Mouse (Mus musculus) ES-E14 (cell line): Measurements from ENCODE around the gene Rnf145. TPM values are rescaled to one million over a fixed set of nuclear protein-coding genes. Genes with fewer than 3 reads are reported as not detected.

Source experiments
- DNase-seq: peaks from one replicate; pipeline ENCODE4 v3.0.0-alpha.2; 2013; ENCODE audit warnings: low read depth, low spot score
- H3K27ac ChIP-seq: 2 replicates; pipeline ENCODE4 v1.5.1; 2012; ENCODE audit warnings: low read depth, mild to moderate bottlenecking, low read length, moderate library complexity, mixed read lengths; ENCODE audit not compliant: poor library complexity, insufficient read depth, severe bottlenecking
- H3K36me3 ChIP-seq: 2 replicates; pipeline ENCODE4 v1.6.1; 2012; ENCODE audit warnings: mild to moderate bottlenecking, low read length, moderate library complexity, mixed read lengths; ENCODE audit not compliant: control insufficient read depth, poor library complexity, insufficient read depth, severe bottlenecking
- H3K4me1 ChIP-seq, 2 experiments: fragments of 150-350 bp in 1 of 2; sonication (generic) in 1 of 2; 2 replicates each; pipeline ENCODE4 v1.6.1; 2012; ENCODE audit warnings: low read length in 2 of 2, mild to moderate bottlenecking in 1 of 2, mixed read lengths in 1 of 2; ENCODE audit not compliant: control insufficient read depth in 2 of 2, insufficient read depth in 2 of 2, poor library complexity in 1 of 2
- H3K4me3 ChIP-seq, 2 experiments: fragments of 150-350 bp in 1 of 2; sonication (generic) in 1 of 2; 2 replicates each; pipeline ENCODE4 v1.5.1; 2012; ENCODE audit warnings: low read length in 2 of 2, low read depth in 1 of 2, mild to moderate bottlenecking in 1 of 2, mixed read lengths in 1 of 2; ENCODE audit not compliant: insufficient read depth in 1 of 2, poor library complexity in 1 of 2, severe bottlenecking in 1 of 2
- H3K9ac ChIP-seq: 2 replicates; pipeline ENCODE4 v1.6.1; 2012; ENCODE audit warnings: low read depth, mild to moderate bottlenecking, low read length, mixed read lengths; ENCODE audit not compliant: poor library complexity, insufficient read depth, severe bottlenecking
- H3K9me3 ChIP-seq: fragments of 150-350 bp; sonication (generic); 2 replicates; pipeline ENCODE4 v1.6.1; 2012; ENCODE audit warnings: low read depth, mild to moderate bottlenecking, low read length; ENCODE audit not compliant: control insufficient read depth, insufficient read depth
- CHD2 ChIP-seq: IDR thresholded peaks from 2 replicates; pipeline ENCODE4 v1.6.1; 2014; ENCODE audit warnings: mild to moderate bottlenecking, low read depth, low read length, inconsistent platforms
- HCFC1 ChIP-seq: IDR thresholded peaks from 2 replicates; pipeline ENCODE4 v1.6.1; 2012; ENCODE audit warnings: low read length, inconsistent platforms, borderline replicate concordance; ENCODE audit not compliant: insufficient read depth
- MAFK ChIP-seq: IDR thresholded peaks from 2 replicates; pipeline ENCODE4 v1.6.1; 2014; ENCODE audit warnings: mild to moderate bottlenecking, low read depth, low read length, inconsistent platforms; ENCODE audit not compliant: insufficient read depth
- ZC3H11A ChIP-seq: IDR thresholded peaks from 2 replicates; pipeline ENCODE4 v1.6.1; 2012; ENCODE audit warnings: low read depth, mild to moderate bottlenecking, inconsistent platforms, low read length, borderline replicate concordance
- ZNF384 ChIP-seq: IDR thresholded peaks from 2 replicates; pipeline ENCODE4 v1.6.1; 2012; ENCODE audit warnings: low read depth, low read length, inconsistent platforms
- in situ Hi-C, 2 experiments: fragments of 600-800 bp; cut with MboI; formaldehyde crosslinking; loops; one replicate each; pipeline ENCODE4 v1.15.1; 2025; ENCODE audit warnings: low sequenced_read_pairs in 2 of 2, inconsistent platforms in 1 of 2; ENCODE audit not compliant: unreplicated experiment in 2 of 2
- total RNA-seq: library from RNA; depleted of rRNA; stranded (reverse); fragments of 300-350 nt; gene quantifications from 2 replicates; pipeline ENCODE4 v1.2.3, GENCODE M21; 2012

The Rnf145 gene
- total RNA-seq, 1 experiment, result 94.4 TPM

DNA sequence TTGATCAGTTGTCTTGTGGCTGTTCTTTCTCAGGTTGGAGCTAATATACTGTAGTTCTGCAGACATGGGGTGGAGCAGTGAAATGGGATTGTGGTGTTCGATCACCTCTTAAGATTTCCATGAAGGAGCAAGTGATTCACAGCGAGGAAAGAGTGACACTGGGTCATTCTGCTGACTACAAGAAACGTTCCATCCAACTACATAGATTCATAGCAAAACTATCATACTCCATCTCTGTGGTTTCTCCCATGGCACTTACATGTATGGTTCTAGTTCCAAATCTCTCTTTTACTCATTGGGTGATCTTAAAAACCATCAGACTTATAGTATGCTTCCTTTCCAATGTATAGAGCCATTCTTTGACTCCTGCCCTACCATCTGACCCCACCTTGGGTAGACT is 14.0 kb upstream of the Rnf145 start:
- no peak for DNase-seq
- Histone ChIP-seq H3K27ac (no peak overlapping the region), H3K36me3 (no peaks in the 10 kb centered on the region), H3K9ac (no peak overlapping the region), H3K9me3 (no peaks in the 10 kb centered on the region), H3K4me3 (no peak overlapping the region), H3K4me1 (no peaks in the 10 kb centered on the region)
- no peak for TF ChIP-seq ZNF384
- TF ChIP-seq ZC3H11A, result no peak
- TF ChIP-seq MAFK, result no peak
- no peak for TF ChIP-seq CHD2
- TF ChIP-seq HCFC1, result no peak
- in situ Hi-C loops, result no loop called here

DNA sequence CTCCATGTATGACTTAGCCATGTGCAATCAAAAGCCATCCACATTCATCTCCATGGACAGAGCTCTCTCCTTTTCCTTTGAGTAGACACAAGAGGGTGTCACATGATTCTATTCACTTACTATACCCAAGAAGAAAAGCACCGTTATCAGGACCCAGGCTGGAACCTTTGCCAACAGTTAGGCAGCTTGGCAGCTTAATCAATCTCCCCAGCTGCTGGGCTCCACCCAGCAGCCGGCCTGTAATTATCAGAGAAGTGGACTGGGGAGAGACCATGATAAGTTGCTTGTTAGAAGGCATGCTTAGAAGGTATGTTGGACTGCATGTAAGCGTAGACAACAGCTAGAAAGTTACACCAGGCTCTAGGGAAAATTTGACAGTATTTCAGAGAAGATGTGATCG is 9.9 kb upstream of the Rnf145 start:
- no peak for DNase-seq
- no peaks in the 10 kb centered on the region for H3K9me3 ChIP-seq
- H3K36me3 ChIP-seq, result no peaks in the 10 kb centered on the region
- no peak overlapping the region for H3K4me3 ChIP-seq
- H3K4me1 ChIP-seq, result no peaks in the 10 kb centered on the region
- no peak overlapping the region for H3K9ac ChIP-seq
- TF ChIP-seq MAFK (no peak), HCFC1 (no peak), CHD2 (no peak), ZC3H11A (no peak), ZNF384 (no peak)
- in situ Hi-C loops, result no loop called here
- H3K27ac ChIP-seq, result no peak overlapping the region

DNA sequence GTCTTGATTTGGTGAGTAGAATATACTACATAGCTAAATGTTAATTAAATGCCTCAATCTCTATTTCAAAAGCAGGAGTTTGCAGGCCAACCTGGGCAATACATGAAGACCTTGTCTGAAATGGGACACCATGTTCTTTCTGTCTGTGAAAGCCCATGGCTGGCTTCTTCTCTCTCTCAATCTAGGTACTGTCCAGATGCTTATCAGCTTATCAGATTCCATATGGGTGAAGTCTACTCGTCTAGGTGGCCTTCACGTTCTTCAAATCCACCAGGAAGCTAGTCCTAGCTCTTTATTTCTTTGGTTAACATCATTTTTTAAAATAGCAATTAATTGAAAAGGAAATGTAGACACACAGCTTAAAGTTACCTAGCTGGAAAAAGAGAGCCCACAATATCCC is 8.9 kb upstream of the Rnf145 start:
- no peak overlapping the region for H3K9ac ChIP-seq
- DNase-seq, result no peak
- TF ChIP-seq MAFK (no peak), HCFC1 (no peak), CHD2 (no peak), ZNF384 (no peak), ZC3H11A (no peak)
- no peaks in the 10 kb centered on the region for H3K9me3 ChIP-seq
- no peak overlapping the region for H3K4me3 ChIP-seq
- no peaks in the 10 kb centered on the region for H3K4me1 ChIP-seq
- no peak overlapping the region for H3K27ac ChIP-seq
- in situ Hi-C loops, result no loop called here
- H3K36me3 ChIP-seq, result no peaks in the 10 kb centered on the region

DNA sequence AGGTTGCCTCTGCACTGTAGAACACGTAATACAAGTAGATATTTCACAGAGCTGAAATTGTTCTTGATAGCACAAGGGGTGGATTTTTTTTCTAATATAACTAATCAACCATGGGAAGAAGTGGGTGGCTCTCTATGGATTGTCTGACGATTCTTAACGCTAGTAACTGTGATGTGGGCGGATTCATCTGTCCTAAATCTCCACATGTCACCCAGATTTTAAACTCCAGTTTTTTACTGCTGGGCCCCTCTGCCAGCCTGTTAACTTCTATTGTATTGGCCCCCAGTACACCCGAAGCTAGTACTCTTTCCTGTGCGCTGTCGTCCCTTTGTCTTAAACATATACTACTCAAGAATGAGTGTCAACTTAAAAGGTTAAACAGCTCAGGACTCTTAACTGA is 8.4 kb upstream of the Rnf145 start:
- H3K36me3 ChIP-seq, result no peaks in the 10 kb centered on the region
- H3K4me1 ChIP-seq, result no peaks in the 10 kb centered on the region
- no peaks in the 10 kb centered on the region for H3K9me3 ChIP-seq
- DNase-seq, result no peak
- in situ Hi-C loops, result no loop called here
- H3K9ac ChIP-seq, result no peak overlapping the region
- no peak overlapping the region for H3K4me3 ChIP-seq
- TF ChIP-seq HCFC1 (no peak), ZNF384 (no peak), ZC3H11A (no peak), CHD2 (no peak), MAFK (no peak)
- H3K27ac ChIP-seq, result no peak overlapping the region
